Mouse (Mus musculus): ENCODE measurements around the gene Hk1.

DNA sequence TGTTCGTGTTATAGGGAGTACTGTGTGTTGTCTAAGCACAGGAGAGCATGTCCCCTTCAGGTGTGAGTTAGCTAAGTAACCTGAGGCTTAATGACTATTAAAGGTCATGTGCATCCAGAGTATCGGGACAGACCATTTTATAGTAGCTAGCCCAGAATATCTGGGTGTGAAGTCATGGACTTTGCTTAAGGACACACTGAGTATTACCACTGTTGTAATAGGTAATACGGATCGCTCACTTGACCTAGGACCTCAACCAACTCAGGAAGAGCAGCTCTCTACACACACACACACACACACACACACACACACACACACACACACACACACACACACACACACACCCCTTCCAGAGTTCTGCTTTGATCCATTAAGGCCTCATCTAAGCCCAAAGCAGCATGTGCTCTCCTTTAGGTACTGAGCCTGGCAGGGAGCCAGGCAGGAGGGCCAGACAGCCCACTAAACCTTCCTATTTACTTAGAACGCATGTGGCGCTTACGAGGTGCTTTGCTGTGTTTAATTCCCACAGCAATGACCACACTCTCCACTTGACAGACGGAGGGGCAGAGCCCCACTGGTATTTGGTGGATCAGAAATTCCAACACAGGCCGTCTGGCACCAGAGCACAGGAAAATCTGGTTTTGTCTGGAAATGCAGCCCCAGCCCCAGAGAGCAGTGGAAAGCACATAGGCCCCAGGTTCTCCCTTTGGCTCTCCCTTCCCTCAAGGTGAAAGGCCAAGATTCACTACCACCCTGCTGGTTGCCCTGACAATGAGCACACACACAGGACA, 45.6 kb upstream of the Hk1 start:
- no peak for TF ChIP-seq CTCF (conservative IDR thresholded peaks at IDR 0.05; ENCODE audit: low read length)
- no peak for TF ChIP-seq POU5F1 (IDR thresholded peaks at IDR 0.05; ENCODE audit: borderline replicate concordance, low read length)
- TF ChIP-seq NANOG (IDR thresholded peaks at IDR 0.05; ENCODE audit: borderline replicate concordance, low read length) = no peak

Data from E14TG2a.4 (cell line).